Mouse (Mus musculus): Measurements from ENCODE around the gene Polr2i. TPM values are rescaled to one million over a fixed set of nuclear protein-coding genes. Genes with fewer than 3 reads are reported as not detected.

The Polr2i gene
- polyA plus RNA-seq, 1 experiment from 2014 or later = 177 TPM

GRCm38 (mm10) chr7:30193581-30194100 lies 38.1 kb upstream of the Polr2i start:
- Histone ChIP-seq H3K4me3 (ENCODE audit: low read depth, low read length) (peak overlapping the region; percentile 58), H3K4me2 (replicated peaks; ENCODE audit: low read depth, low read length) (peak overlapping the region; percentile 75), H3K9ac (replicated peaks; ENCODE audit: low read depth, low read length) (peak overlapping the region; percentile 73), H3K36me3 (ENCODE audit: control insufficient read depth, insufficient read depth, low read length) (peaks cover 32% of the 10 kb centered on the region), H3K27ac (ENCODE audit: low read length) (peak overlapping the region; percentile 93), H3K4me1 (ENCODE audit: control insufficient read depth, insufficient read depth, low read length) (peaks cover 10% of the 10 kb centered on the region), H3K27me3 (ENCODE audit: control insufficient read depth, insufficient read depth, low read length) (no peaks in the 10 kb centered on the region), H3K9me3 (ENCODE audit: control insufficient read depth, low read depth, low read length) (no peaks in the 10 kb centered on the region)
- ATAC-seq (ENCODE audit: insufficient number of reproducible peaks, insufficient read depth, low FRiP score, low read depth) = peak; percentile 54
- 2% methylated on average over 26 of the region's 26 CpGs for WGBS

GRCm38 (mm10) chr7:30194101-30194831 lies 37.5 kb upstream of the Polr2i start:
- Histone ChIP-seq H3K27me3 (ENCODE audit: control insufficient read depth, insufficient read depth, low read length) (no peaks in the 10 kb centered on the region), H3K9me3 (ENCODE audit: control insufficient read depth, low read depth, low read length) (no peaks in the 10 kb centered on the region), H3K27ac (ENCODE audit: low read length) (peak overlapping the region; percentile 93), H3K4me2 (replicated peaks; ENCODE audit: low read depth, low read length) (peak overlapping the region; percentile 75), H3K4me1 (ENCODE audit: control insufficient read depth, insufficient read depth, low read length) (peaks cover 10% of the 10 kb centered on the region), H3K36me3 (ENCODE audit: control insufficient read depth, insufficient read depth, low read length) (peaks cover 26% of the 10 kb centered on the region), H3K9ac (replicated peaks; ENCODE audit: low read depth, low read length) (peak overlapping the region; percentile 73), H3K4me3 (ENCODE audit: low read depth, low read length) (peak overlapping the region; percentile 58)
- WGBS = under 1% methylated on average over 26 of the region's 26 CpGs
- peak; percentile 19; the same call in 1 of the 2 replicates for ATAC-seq (ENCODE audit: insufficient number of reproducible peaks, insufficient read depth, low FRiP score, low read depth)

- peak; percentile 87 for ATAC-seq (ENCODE audit: insufficient number of reproducible peaks, insufficient read depth, low FRiP score, low read depth)
- Histone ChIP-seq H3K9ac (replicated peaks; ENCODE audit: low read depth, low read length) (peak overlapping the region; percentile 73), H3K4me1 (ENCODE audit: control insufficient read depth, insufficient read depth, low read length) (peaks cover 10% of the 10 kb centered on the region), H3K27me3 (ENCODE audit: control insufficient read depth, insufficient read depth, low read length) (no peaks in the 10 kb centered on the region), H3K36me3 (ENCODE audit: control insufficient read depth, insufficient read depth, low read length) (peaks cover 24% of the 10 kb centered on the region), H3K4me2 (replicated peaks; ENCODE audit: low read depth, low read length) (peak overlapping the region; percentile 75), H3K9me3 (ENCODE audit: control insufficient read depth, low read depth, low read length) (no peaks in the 10 kb centered on the region), H3K4me3 (ENCODE audit: low read depth, low read length) (peak overlapping the region; percentile 58), H3K27ac (ENCODE audit: low read length) (peak overlapping the region; percentile 93)
- under 1% methylated on average over 28 of the region's 28 CpGs for WGBS
These were observed 36.9 kb upstream of the Polr2i start for GRCm38 (mm10) chr7:30194884-30195283.

GRCm38 (mm10) chr7:30195461-30195860 lies 36.3 kb upstream of the Polr2i start:
- 55% methylated on average over 6 of the region's 6 CpGs for WGBS
- no peaks in the 10 kb centered on the region for H3K9me3 ChIP-seq (ENCODE audit: control insufficient read depth, low read depth, low read length)
- peaks cover 18% of the 10 kb centered on the region for H3K36me3 ChIP-seq (ENCODE audit: control insufficient read depth, insufficient read depth, low read length)
- no peak for ATAC-seq (ENCODE audit: insufficient number of reproducible peaks, insufficient read depth, low FRiP score, low read depth)
- H3K9ac ChIP-seq (replicated peaks; ENCODE audit: low read depth, low read length) = no peak overlapping the region
- no peak overlapping the region for H3K4me3 ChIP-seq (ENCODE audit: low read depth, low read length)
- peak overlapping the region; percentile 75 for H3K4me2 ChIP-seq (replicated peaks; ENCODE audit: low read depth, low read length)
- peaks cover 10% of the 10 kb centered on the region for H3K4me1 ChIP-seq (ENCODE audit: control insufficient read depth, insufficient read depth, low read length)
- no peak overlapping the region for H3K27ac ChIP-seq (ENCODE audit: low read length)
- no peaks in the 10 kb centered on the region for H3K27me3 ChIP-seq (ENCODE audit: control insufficient read depth, insufficient read depth, low read length)

GRCm38 (mm10) chr7:30196171-30196570 lies 35.6 kb upstream of the Polr2i start:
- no peaks in the 10 kb centered on the region for H3K9me3 ChIP-seq (ENCODE audit: control insufficient read depth, low read depth, low read length)
- H3K4me3 ChIP-seq (ENCODE audit: low read depth, low read length) = no peak overlapping the region
- H3K27me3 ChIP-seq (ENCODE audit: control insufficient read depth, insufficient read depth, low read length) = no peaks in the 10 kb centered on the region
- H3K36me3 ChIP-seq (ENCODE audit: control insufficient read depth, insufficient read depth, low read length) = peaks cover 16% of the 10 kb centered on the region
- H3K4me1 ChIP-seq (ENCODE audit: control insufficient read depth, insufficient read depth, low read length) = peaks cover 10% of the 10 kb centered on the region
- H3K9ac ChIP-seq (replicated peaks; ENCODE audit: low read depth, low read length) = no peak overlapping the region
- ATAC-seq (ENCODE audit: insufficient number of reproducible peaks, insufficient read depth, low FRiP score, low read depth) = no peak
- no peak overlapping the region for H3K4me2 ChIP-seq (replicated peaks; ENCODE audit: low read depth, low read length)
- H3K27ac ChIP-seq (ENCODE audit: low read length) = no peak overlapping the region; the same call in 1 of the 2 replicates
- WGBS = 46% methylated on average over 6 of the region's 6 CpGs

GRCm38 (mm10) chr7:30197592-30198129 lies 34.1 kb upstream of the Polr2i start:
- 0 out of 2 replicates have a peak, but pooled peaks cover 1% of the 10 kb centered on the region for H3K36me3 ChIP-seq (ENCODE audit: control insufficient read depth, insufficient read depth, low read length)
- peaks cover 9% of the 10 kb centered on the region for H3K4me1 ChIP-seq (ENCODE audit: control insufficient read depth, insufficient read depth, low read length)
- H3K27me3 ChIP-seq (ENCODE audit: control insufficient read depth, insufficient read depth, low read length) = no peaks in the 10 kb centered on the region
- WGBS = 53% methylated on average over 5 of the region's 5 CpGs
- H3K9ac ChIP-seq (replicated peaks; ENCODE audit: low read depth, low read length) = no peak overlapping the region
- H3K4me3 ChIP-seq (ENCODE audit: low read depth, low read length) = no peak overlapping the region
- H3K27ac ChIP-seq (ENCODE audit: low read length) = no peak overlapping the region
- H3K4me2 ChIP-seq (replicated peaks; ENCODE audit: low read depth, low read length) = no peak overlapping the region
- no peak for ATAC-seq (ENCODE audit: insufficient number of reproducible peaks, insufficient read depth, low FRiP score, low read depth)
- H3K9me3 ChIP-seq (ENCODE audit: control insufficient read depth, low read depth, low read length) = no peaks in the 10 kb centered on the region

GRCm38 (mm10) chr7:30198481-30198971 lies 33.2 kb upstream of the Polr2i start, which contains the start of gene Capns1:
TSS of gene Capns1 (minus strand) at chr7:30198811.
- Histone ChIP-seq H3K4me3 (ENCODE audit: low read depth, low read length) (no peak within 1 kb of the TSS), H3K9me3 (ENCODE audit: control insufficient read depth, low read depth, low read length) (no peaks in the 10 kb centered on the region), H3K4me1 (ENCODE audit: control insufficient read depth, insufficient read depth, low read length) (peaks cover under 1% of the 10 kb centered on the region), H3K4me2 (replicated peaks; ENCODE audit: low read depth, low read length) (peak within 1 kb of the TSS; percentile 22; the same call in 1 of the 2 replicates), H3K36me3 (ENCODE audit: control insufficient read depth, insufficient read depth, low read length) (no peaks in the 10 kb centered on the region), H3K9ac (replicated peaks; ENCODE audit: low read depth, low read length) (no peak within 1 kb of the TSS; the same call in 1 of the 2 replicates), H3K27me3 (ENCODE audit: control insufficient read depth, insufficient read depth, low read length) (no peaks in the 10 kb centered on the region), H3K27ac (ENCODE audit: low read length) (peak within 1 kb of the TSS; percentile 18; the same call in 1 of the 2 replicates)
- 11% methylated on average over 8 of the region's 8 CpGs for WGBS
- no peak for ATAC-seq (ENCODE audit: insufficient number of reproducible peaks, insufficient read depth, low FRiP score, low read depth)

- H3K9ac ChIP-seq (replicated peaks; ENCODE audit: low read depth, low read length) = no peak overlapping the region
- H3K4me1 ChIP-seq (ENCODE audit: control insufficient read depth, insufficient read depth, low read length) = no peaks in the 10 kb centered on the region
- H3K4me3 ChIP-seq (ENCODE audit: low read depth, low read length) = no peak overlapping the region
- no peak overlapping the region for H3K4me2 ChIP-seq (replicated peaks; ENCODE audit: low read depth, low read length)
- no peaks in the 10 kb centered on the region for H3K36me3 ChIP-seq (ENCODE audit: control insufficient read depth, insufficient read depth, low read length)
- H3K9me3 ChIP-seq (ENCODE audit: control insufficient read depth, low read depth, low read length) = no peaks in the 10 kb centered on the region
- H3K27ac ChIP-seq (ENCODE audit: low read length) = no peak overlapping the region
- no peaks in the 10 kb centered on the region for H3K27me3 ChIP-seq (ENCODE audit: control insufficient read depth, insufficient read depth, low read length)
- no peak for ATAC-seq (ENCODE audit: insufficient number of reproducible peaks, insufficient read depth, low FRiP score, low read depth)
- 70% methylated on average over 18 of the region's 18 CpGs for WGBS
These were observed 32.1 kb upstream of the Polr2i start for GRCm38 (mm10) chr7:30199498-30200139.
